Mouse (Mus musculus) CH12.LX (cell line): ENCODE data around the gene Zscan20. TPM values are rescaled to one million over a fixed set of nuclear protein-coding genes. Genes with fewer than 3 reads are reported as not detected.
A peak's percentile ranks its signal among the peaks of the same experiment; 100 is the strongest.

Experiments used
- DNase-seq: peaks from one replicate; pipeline ENCODE4 v3.0.0-alpha.2; 2013; ENCODE audit errors: extremely low read depth
- H3K27ac ChIP-seq: 2 replicates; pipeline ENCODE4 v1.5.1; 2012; ENCODE audit warnings: low read depth, mild to moderate bottlenecking, control low read depth, moderate library complexity; ENCODE audit not compliant: insufficient read depth
- H3K27me3 ChIP-seq: replicated peaks from 2 replicates; pipeline ENCODE3; 2012; ENCODE audit warnings: inconsistent platforms
- H3K36me3 ChIP-seq, 2 experiments: replicated peaks in 1 of 2; 2 replicates each; pipeline versions ENCODE3 to v1.6.1; 2012; ENCODE audit warnings: inconsistent platforms in 1 of 2, low read length in 1 of 2, mild to moderate bottlenecking in 1 of 2, mixed read lengths in 1 of 2, moderate library complexity in 1 of 2; ENCODE audit not compliant: control insufficient read depth in 1 of 2, insufficient read depth in 1 of 2
- H3K4me1 ChIP-seq, 2 experiments: 2 replicates each; pipeline ENCODE4 v1.6.1; 2012; ENCODE audit warnings: inconsistent platforms in 1 of 2, moderate library complexity in 1 of 2; ENCODE audit not compliant: insufficient read depth in 2 of 2, control insufficient read depth in 1 of 2
- H3K4me2 ChIP-seq: 2 replicates; pipeline ENCODE4 v1.6.1; 2012; ENCODE audit warnings: low read depth, mild to moderate bottlenecking, control low read depth; ENCODE audit not compliant: poor library complexity, insufficient read depth, severe bottlenecking
- H3K4me3 ChIP-seq, 3 experiments: fragments of 150-350 bp in 1 of 3; sonication (generic) in 1 of 3; replicated peaks in 1 of 3; 2 replicates each; pipeline versions ENCODE3 to v1.5.1; 2011 to 2012; ENCODE audit warnings: low read depth in 2 of 3, low read length in 2 of 3, mild to moderate bottlenecking in 2 of 3, moderate library complexity in 2 of 3, control low read depth in 1 of 3, improper control_type of control experiment in 1 of 3, inconsistent platforms in 1 of 3, mixed read lengths in 1 of 3; ENCODE audit not compliant: poor library complexity in 1 of 3
- H3K79me2 ChIP-seq: replicated peaks from 2 replicates; pipeline ENCODE4 v1.6.1; 2012; ENCODE audit warnings: mild to moderate bottlenecking, moderate library complexity; ENCODE audit not compliant: control insufficient read depth, poor library complexity, insufficient read depth, severe bottlenecking; ENCODE audit errors: extremely low read depth
- H3K9ac ChIP-seq: 2 replicates; pipeline ENCODE4 v1.6.1; 2012; ENCODE audit warnings: low read depth, mild to moderate bottlenecking, control low read depth, moderate library complexity; ENCODE audit not compliant: insufficient read depth
- H3K9me3 ChIP-seq: replicated peaks from 2 replicates; pipeline ENCODE3; 2012; ENCODE audit warnings: low read length, inconsistent platforms, mixed read lengths
- CTCF ChIP-seq, 2 experiments: IDR thresholded peaks in 1 of 2; conservative IDR thresholded peaks in 1 of 2; 2 replicates each; pipeline ENCODE4 v1.5.1; 2011 to 2012; ENCODE audit warnings: low read depth in 2 of 2, low read length in 2 of 2, improper control_type of control experiment in 1 of 2, inconsistent platforms in 1 of 2, mild to moderate bottlenecking in 1 of 2, moderate library complexity in 1 of 2
- E2F4 ChIP-seq: IDR thresholded peaks from 2 replicates; pipeline ENCODE4 v1.6.1; 2011; ENCODE audit warnings: low read depth, low read length, improper control_type of control experiment; ENCODE audit not compliant: insufficient replicate concordance
- ELF1 ChIP-seq: IDR thresholded peaks from 2 replicates; pipeline ENCODE4 v1.6.1; 2014; ENCODE audit warnings: low read depth, mild to moderate bottlenecking, inconsistent platforms, low read length, improper control_type of control experiment
- EP300 ChIP-seq: IDR thresholded peaks from 2 replicates; pipeline ENCODE4 v1.6.1; 2011; ENCODE audit warnings: low read length, improper control_type of control experiment
- ETS1 ChIP-seq: conservative IDR thresholded peaks from 2 replicates; pipeline ENCODE4 v1.6.1; 2012; ENCODE audit warnings: low read depth, mild to moderate bottlenecking, inconsistent platforms, low read length, improper control_type of control experiment, moderate library complexity
- GABPA ChIP-seq: IDR thresholded peaks from 2 replicates; pipeline ENCODE4 v1.6.1; 2012; ENCODE audit warnings: low read depth, low read length, improper control_type of control experiment, inconsistent platforms; ENCODE audit not compliant: insufficient replicate concordance
- IRF4 ChIP-seq: IDR thresholded peaks from 2 replicates; pipeline ENCODE4 v1.6.1; 2014; ENCODE audit warnings: low read depth, mild to moderate bottlenecking, inconsistent platforms, low read length, improper control_type of control experiment
- MAX ChIP-seq: IDR thresholded peaks from 2 replicates; pipeline ENCODE4 v1.6.1; 2011; ENCODE audit warnings: low read length, improper control_type of control experiment
- MAZ ChIP-seq: IDR thresholded peaks from 2 replicates; pipeline ENCODE4 v1.6.1; 2012; ENCODE audit warnings: low read depth, mild to moderate bottlenecking, inconsistent platforms, low read length, improper control_type of control experiment, moderate library complexity
- MEF2A ChIP-seq: IDR thresholded peaks from 2 replicates; pipeline ENCODE4 v1.6.1; 2014; ENCODE audit warnings: low read depth, mild to moderate bottlenecking, inconsistent platforms, low read length, improper control_type of control experiment, borderline replicate concordance
- MXI1 ChIP-seq: IDR thresholded peaks from 2 replicates; pipeline ENCODE4 v1.6.1; 2011; ENCODE audit warnings: mild to moderate bottlenecking, low read depth, low read length, improper control_type of control experiment
- MYC ChIP-seq: IDR thresholded peaks from 2 replicates; pipeline ENCODE4 v1.6.1; 2011; ENCODE audit warnings: low read depth, mild to moderate bottlenecking, improper control_type of control experiment, low read length
- POLR2AphosphoS2 ChIP-seq: IDR thresholded peaks from 2 replicates; pipeline ENCODE4 v1.6.1; 2011; ENCODE audit warnings: low read depth, low read length, improper control_type of control experiment
- RAD21 ChIP-seq: IDR thresholded peaks from 2 replicates; pipeline ENCODE4 v1.6.1; 2011; ENCODE audit warnings: low read depth, mild to moderate bottlenecking, low read length, improper control_type of control experiment, moderate library complexity
- RCOR1 ChIP-seq: conservative IDR thresholded peaks from 2 replicates; pipeline ENCODE4 v1.6.1; 2012; ENCODE audit warnings: low read depth, mild to moderate bottlenecking, inconsistent platforms, low read length, improper control_type of control experiment
- SIN3A ChIP-seq: IDR thresholded peaks from 2 replicates; pipeline ENCODE4 v1.6.1; 2012; ENCODE audit warnings: low read length, improper control_type of control experiment, inconsistent platforms
- SMC3 ChIP-seq: IDR thresholded peaks from 2 replicates; pipeline ENCODE4 v1.6.1; 2011; ENCODE audit warnings: low read depth, low read length, improper control_type of control experiment
- TBP ChIP-seq: conservative IDR thresholded peaks from 2 replicates; pipeline ENCODE4 v1.6.1; 2011; ENCODE audit warnings: low read depth, low read length, improper control_type of control experiment
- TCF12 ChIP-seq: IDR thresholded peaks from 2 replicates; pipeline ENCODE4 v1.6.1; 2014; ENCODE audit warnings: low read depth, mild to moderate bottlenecking, inconsistent platforms, low read length, improper control_type of control experiment
- USF1 ChIP-seq: IDR thresholded peaks from 2 replicates; pipeline ENCODE4 v1.6.1; 2014; ENCODE audit warnings: low read depth, mild to moderate bottlenecking, inconsistent platforms, low read length, improper control_type of control experiment
- USF2 ChIP-seq: conservative IDR thresholded peaks from 2 replicates; pipeline ENCODE4 v1.6.1; 2011; ENCODE audit warnings: low read depth, low read length, improper control_type of control experiment
- ZKSCAN1 ChIP-seq: IDR thresholded peaks from 2 replicates; pipeline ENCODE4 v1.6.1; 2012; ENCODE audit warnings: low read depth, inconsistent platforms, low read length, improper control_type of control experiment, borderline replicate concordance
- dilution Hi-C: fragments of 300-500 bp; cut with MboI; formaldehyde crosslinking; loops from 2 replicates; pipeline ENCODE4 v1.14.3; 2020; ENCODE audit warnings: low sequenced_read_pairs; ENCODE audit not compliant: extremely low pct_unique_long_range_greater_than_20kb, extremely low pct_ligation_motif_present
- in situ Hi-C: fragments of 300-500 bp; cut with MboI; formaldehyde crosslinking; loops from 3 replicates; pipeline ENCODE4 v1.14.3; 2019; ENCODE audit warnings: low sequenced_read_pairs, low pct_ligation_motif_present, low pct_unique_long_range_greater_than_20kb, mixed read lengths
- polyA plus RNA-seq: library from polyadenylated mRNA; unstranded; fragments of >175 nt; gene quantifications from 2 replicates; pipeline ENCODE4 v1.2.1, GENCODE M21; 2012; ENCODE audit warnings: low read depth; ENCODE audit not compliant: insufficient read length
- total RNA-seq, 2 experiments: library from RNA; depleted of rRNA; stranded (reverse); fragments of 300-350 nt in 1 of 2; fragments of >200 nt in 1 of 2; gene quantifications; 2 replicates each; pipeline ENCODE4 v1.2.3; 2012 to 2014

Gene Zscan20
- total and polyA plus RNA-seq, 3 experiments = 3.4 to 7.6 (median 4.2) TPM

GRCm38 (mm10) chr4:128575811-128576210 is 34.1 kb downstream of the Zscan20 start:
- Histone ChIP-seq H3K9me3 (peaks cover 9% of the 10 kb centered on the region), H3K9ac (no peak overlapping the region), H3K79me2 (no peaks in the 10 kb centered on the region), H3K4me3 (no peak overlapping the region), H3K36me3 (peaks cover 3 to 32% of the 10 kb centered on the region in 2 experiments), H3K27me3 (no peaks in the 10 kb centered on the region), H3K27ac (no peak overlapping the region), H3K4me1 (peaks cover 5 to 9% of the 10 kb centered on the region in 2 experiments), H3K4me2 (no peak overlapping the region)
- in situ Hi-C loops (no loop called here), dilution Hi-C loops (no loop called here)
- TF ChIP-seq SIN3A (no peak), USF1 (no peak), MAZ (no peak), EP300 (no peak), POLR2AphosphoS2 (no peak), MAX (no peak), MEF2A (no peak), USF2 (no peak), SMC3 (no peak), RCOR1 (no peak), ETS1 (no peak), E2F4 (no peak), TCF12 (no peak), MXI1 (no peak), ELF1 (no peak), MYC (no peak), ZKSCAN1 (no peak), IRF4 (no peak), GABPA (no peak)
- no peak for DNase-seq

GRCm38 (mm10) chr4:128560327-128560726 is 49.6 kb downstream of the Zscan20 start:
- H3K9me3 ChIP-seq = no peaks in the 10 kb centered on the region
- H3K27ac ChIP-seq = no peak overlapping the region
- TF ChIP-seq CTCF (conservative IDR thresholded peaks at IDR 0.05 in 1 of 2, IDR thresholded peaks at IDR 0.05 in 1 of 2; ENCODE audit: low read depth in 2 of 2, low read length in 2 of 2) (peak; percentile 45 to 59; a peak in 3 of 4 replicates), TBP (no peak), RAD21 (peak; percentile 1), SMC3 (no peak)
- peak; percentile 17 for DNase-seq
- no peaks in the 10 kb centered on the region for H3K36me3 ChIP-seq
- H3K4me3 ChIP-seq = no peak overlapping the region
- H3K79me2 ChIP-seq = no peaks in the 10 kb centered on the region
- dilution Hi-C loops (no loop called here), in situ Hi-C loops (no loop called here)
- no peak overlapping the region for H3K4me2 ChIP-seq
- H3K27me3 ChIP-seq = no peaks in the 10 kb centered on the region
- no peak overlapping the region for H3K9ac ChIP-seq
- peaks cover 0 to 5% of the 10 kb centered on the region in 2 experiments; a peak in 2 of 4 replicates for H3K4me1 ChIP-seq
